In genomic region chr10:85103085-85103885, GRCm38 (mm10) we compare ENCODE assay signal across 8 mouse cellular contexts. TPM values are rescaled to one million over a fixed set of nuclear protein-coding genes. Genes with fewer than 3 reads are reported as not detected.
DNase-seq lines count a peak whose midpoint lies in the region; ATAC-seq and TF ChIP-seq lines count a peak whose summit lies in the region.

No protein-coding gene starts in this region.

- no peak for TF ChIP-seq CTCF in heart, adult 2 months (IDR thresholded peaks at IDR 0.05)
- TF ChIP-seq CTCF in kidney, adult 2 months (conservative IDR thresholded peaks at IDR 0.05; ENCODE audit: insufficient read depth, insufficient read length, low read depth, low read length): no peak
- no peak for TF ChIP-seq CTCF in liver, postnatal 0 days (IDR thresholded peaks at IDR 0.05; ENCODE audit: low read depth)
- no peak for TF ChIP-seq CTCF in testis, adult 2 months (IDR thresholded peaks at IDR 0.05; ENCODE audit: control insufficient read depth, insufficient read depth, insufficient replicate concordance, low read depth, low read length)

- H3K36me3 ChIP-seq in heart, adult 2 months (ENCODE audit: control insufficient read depth, insufficient read depth, low read length): no peaks in the 10 kb centered on the region; the same call in 1 of the 2 replicates
- no peaks in the 10 kb centered on the region for H3K36me3 ChIP-seq in kidney, adult 2 months (ENCODE audit: control insufficient read depth, insufficient read depth, low read length)
- H3K36me3 ChIP-seq in liver, postnatal 0 days (replicated peaks; ENCODE audit: insufficient read depth, low read length): no peaks in the 10 kb centered on the region
- H3K36me3 ChIP-seq in neural tube, embryonic 12.5 days: no peaks in the 10 kb centered on the region
- no peaks in the 10 kb centered on the region for H3K36me3 ChIP-seq in testis, adult 2 months (ENCODE audit: control insufficient read depth, insufficient read depth, low read length)

- H3K4me3 ChIP-seq in heart, adult 2 months: peak overlapping the region; percentile 91
- peak overlapping the region; percentile 94 for H3K4me3 ChIP-seq in kidney, adult 2 months (ENCODE audit: insufficient read depth, low read depth, low read length)
- peak overlapping the region; percentile 73 for H3K4me3 ChIP-seq in liver, postnatal 0 days (ENCODE audit: low read depth, low read length)
- peak overlapping the region; percentile 94 for H3K4me3 ChIP-seq in neural tube, embryonic 12.5 days
- H3K4me3 ChIP-seq in testis, adult 2 months (ENCODE audit: control insufficient read depth, low read depth, low read length): peak overlapping the region; percentile 96

- H3K9me3 ChIP-seq in liver, postnatal 0 days (ENCODE audit: low read length): no peaks in the 10 kb centered on the region
- no peaks in the 10 kb centered on the region for H3K9me3 ChIP-seq in neural tube, embryonic 12.5 days

- peak; percentile 14 for DNase-seq in CD4-positive helper T cell, adult 2 months (ENCODE audit: low read depth, low spot score)
- peak; percentile 47 for DNase-seq in adrenal gland, adult 2 months
- peak; percentile 19 for DNase-seq in embryo, embryonic 11.5 days (ENCODE audit: low read depth, low spot score)
- DNase-seq in heart, adult 2 months: peak in 1 of 2 experiments; percentile 37
- DNase-seq in kidney, adult 2 months: peak; percentile 42
- peak; percentile 41 for DNase-seq in liver, postnatal 0 days

- peaks cover 2% of the 10 kb centered on the region for H3K4me1 ChIP-seq in heart, adult 2 months (ENCODE audit: control insufficient read depth, insufficient read depth, low read length)
- peaks cover 3% of the 10 kb centered on the region; the same call in 1 of the 2 replicates for H3K4me1 ChIP-seq in kidney, adult 2 months (ENCODE audit: control insufficient read depth, insufficient read depth, low read length)
- H3K4me1 ChIP-seq in liver, postnatal 0 days (ENCODE audit: insufficient read depth): peaks cover 17% of the 10 kb centered on the region
- peaks cover 11% of the 10 kb centered on the region for H3K4me1 ChIP-seq in neural tube, embryonic 12.5 days
- peaks cover 4% of the 10 kb centered on the region for H3K4me1 ChIP-seq in testis, adult 2 months (ENCODE audit: control insufficient read depth, insufficient read depth, low read length)

- intact Hi-C loops in heart, adult 2 months (cut with DNase I): loop anchor here (2.0 to 5.0 kb wide), 2 partner anchors 84 to 186 kb away; partner anchors contain the start of genes Cry1 and Ric8b

- 0 out of 2 replicates have a peak, but pooled peaks have one; percentile 15 for TF ChIP-seq EP300 in heart, adult 2 months (IDR thresholded peaks at IDR 0.05; ENCODE audit: insufficient read depth, low read depth, low read length)
- TF ChIP-seq EP300 in liver, postnatal 0 days (IDR thresholded peaks at IDR 0.05; ENCODE audit: low read depth): no peak

- H3K4me2 ChIP-seq in liver, postnatal 0 days (ENCODE audit: low read depth, low read length): peak overlapping the region; percentile 97
- H3K4me2 ChIP-seq in neural tube, embryonic 12.5 days (replicated peaks): peak overlapping the region; percentile 86

- peak overlapping the region; percentile 95 for H3K9ac ChIP-seq in heart, adult 2 months (ENCODE audit: low read depth, low read length)
- H3K9ac ChIP-seq in liver, postnatal 0 days (replicated peaks): peak overlapping the region; percentile 84
- H3K9ac ChIP-seq in neural tube, embryonic 12.5 days: peak overlapping the region; percentile 91

- no peak for TF ChIP-seq POLR2A in heart, adult 2 months (IDR thresholded peaks at IDR 0.05; ENCODE audit: insufficient read depth, low read depth, low read length)
- no peak for TF ChIP-seq POLR2A in kidney, adult 2 months (IDR thresholded peaks at IDR 0.05; ENCODE audit: low read depth, low read length)
- no peak for TF ChIP-seq POLR2A in testis, adult 2 months (IDR thresholded peaks at IDR 0.05; ENCODE audit: control insufficient read depth, low read depth, low read length)

- WGBS in heart, adult 2 months: under 1% methylated on average over 34 of the region's 34 CpGs
- under 1% methylated on average over 34 of the region's 34 CpGs for WGBS in kidney, adult 2 months
- WGBS in liver, postnatal 0 days (ENCODE audit: insufficient replicate concordance): 2% methylated on average over 34 of the region's 34 CpGs
- WGBS in neural tube, embryonic 12.5 days: under 1% methylated on average over 34 of the region's 34 CpGs

- ATAC-seq in liver, postnatal 0 days: peak; percentile 9
- ATAC-seq in neural tube, embryonic 12.5 days (ENCODE audit: low FRiP score, low read depth): peak; percentile 8

- no peaks in the 10 kb centered on the region for H3K27me3 ChIP-seq in heart, adult 2 months (ENCODE audit: control insufficient read depth, insufficient read depth, low read length)
- no peaks in the 10 kb centered on the region for H3K27me3 ChIP-seq in kidney, adult 2 months (replicated peaks; ENCODE audit: control insufficient read depth, insufficient read depth, low read length)
- H3K27me3 ChIP-seq in liver, postnatal 0 days (ENCODE audit: insufficient read depth, low read length): no peaks in the 10 kb centered on the region
- no peaks in the 10 kb centered on the region for H3K27me3 ChIP-seq in neural tube, embryonic 12.5 days (replicated peaks)
- no peaks in the 10 kb centered on the region for H3K27me3 ChIP-seq in testis, adult 2 months (ENCODE audit: control insufficient read depth, insufficient read depth, low read length)

- peak overlapping the region; percentile 88 for H3K27ac ChIP-seq in heart, adult 2 months
- H3K27ac ChIP-seq in kidney, adult 2 months (ENCODE audit: insufficient read depth, low read depth, low read length): no peak overlapping the region
- H3K27ac ChIP-seq in liver, postnatal 0 days (ENCODE audit: low read depth): peak overlapping the region; percentile 93
- peak overlapping the region; percentile 57; the same call in 1 of the 2 replicates for H3K27ac ChIP-seq in neural tube, embryonic 12.5 days
- H3K27ac ChIP-seq in testis, adult 2 months (ENCODE audit: control insufficient read depth, insufficient read depth, low read depth, low read length): peak overlapping the region; percentile 92

- no peaks in the 10 kb centered on the region; the same call in 1 of the 2 replicates for H3K79me2 ChIP-seq in heart, adult 2 months (replicated peaks; ENCODE audit: control insufficient read depth, insufficient read depth, low read length)

RNA-seq across cellular contexts. Expression of gene Tmem263, which starts 0.9 kb away (rescaled TPM):
- total RNA-seq in adrenal gland, adult 2 months (2021): 10 to 100 TPM; 12.2 to 20.0 TPM
- polyA plus RNA-seq in adrenal gland, adult 2 months (2012; rRNA removed): 20.9 and 23.6 TPM in 2 replicates
- total RNA-seq in heart, adult 2 months (2021): 10 to 100 TPM; 13.5 to 16.8 TPM
- 3.9 and 7.3 TPM in 2 replicates for polyA plus RNA-seq in heart, adult 2 months (2012; rRNA removed)
- polyA plus RNA-seq in kidney, adult 2 months (2012; rRNA removed): 2.3 and 2.5 TPM in 2 replicates
- polyA plus RNA-seq in liver, postnatal 0 days (2015; fragmentation: Nextera tagmentation; extraction: Ambion mirVana): 15.0 and 16.3 TPM in 2 replicates
- 62.0 and 62.8 TPM in 2 replicates for polyA plus RNA-seq in neural tube, embryonic 12.5 days (2016; fragmentation: Nextera tagmentation; extraction: Ambion mirVana)
- 5.7 and 6.4 TPM in 2 replicates for polyA plus RNA-seq in testis, adult 2 months (2012; rRNA removed)

RNA-seq across cellular contexts. Expression of gene Fhl4, which starts 1.0 kb away (rescaled TPM):
- under 1 TPM; 0.31 to 0.37 TPM for total RNA-seq in adrenal gland, adult 2 months (2021)
- 0.03 and 0.09 TPM in 2 replicates for polyA plus RNA-seq in adrenal gland, adult 2 months (2012; rRNA removed)
- total RNA-seq in heart, adult 2 months (2021): under 1 TPM; 0.27 to 0.39 TPM
- polyA plus RNA-seq in heart, adult 2 months (2012; rRNA removed): 0.84 and 1.3 TPM in 2 replicates
- 0.28 and 0.33 TPM in 2 replicates for polyA plus RNA-seq in kidney, adult 2 months (2012; rRNA removed)
- polyA plus RNA-seq in liver, postnatal 0 days (2015; fragmentation: Nextera tagmentation; extraction: Ambion mirVana): 0.25 and 0.27 TPM in 2 replicates
- polyA plus RNA-seq in neural tube, embryonic 12.5 days (2016; fragmentation: Nextera tagmentation; extraction: Ambion mirVana): 1.3 and 1.8 TPM in 2 replicates
- 1,614 and 2,043 TPM in 2 replicates for polyA plus RNA-seq in testis, adult 2 months (2012; rRNA removed)

RNA-seq across cellular contexts. Expression of gene Mterf2, which starts 24.5 kb away (rescaled TPM):
- 10 to 100 TPM in 1 of 2 experiments, 1 to 10 TPM in 1; 4.7 to 11.6 TPM for total RNA-seq in adrenal gland, adult 2 months (2021)
- polyA plus RNA-seq in adrenal gland, adult 2 months (2012; rRNA removed): 0.25 and 0.58 TPM in 2 replicates
- total RNA-seq in heart, adult 2 months (2021): 10 to 100 TPM; 18.3 to 23.3 TPM
- polyA plus RNA-seq in heart, adult 2 months (2012; rRNA removed): 12.9 and 29.9 TPM in 2 replicates
- 4.9 and 10.1 TPM in 2 replicates for polyA plus RNA-seq in kidney, adult 2 months (2012; rRNA removed)
- 2.7 and 3.1 TPM in 2 replicates for polyA plus RNA-seq in liver, postnatal 0 days (2015; fragmentation: Nextera tagmentation; extraction: Ambion mirVana)
- 32.2 and 35.3 TPM in 2 replicates for polyA plus RNA-seq in neural tube, embryonic 12.5 days (2016; fragmentation: Nextera tagmentation; extraction: Ambion mirVana)
- 3.4 and 4.2 TPM in 2 replicates for polyA plus RNA-seq in testis, adult 2 months (2012; rRNA removed)

Comparison
In these comparisons a context has a peak if more than half of its experiments do, and no peak if none do; other contexts are left out.
1. RNA of gene Fhl4, which starts 1.0 kb away (polyA plus RNA-seq): 1,614 to 2,043 TPM in testis, adult 2 months; 1.3 to 1.8 TPM in neural tube, embryonic 12.5 days, 0.84 to 1.3 TPM in heart, adult 2 months, 0.28 to 0.33 TPM in kidney, adult 2 months, 0.25 to 0.27 TPM in liver, postnatal 0 days and 0.03 to 0.09 TPM in adrenal gland, adult 2 months; every median in the first group is over 100 times any median in the second.
2. Peak in every context shown above with its lines, with median percentiles within 50 percentile points of each other: H3K4me3 ChIP-seq and H3K9ac ChIP-seq.